Mouse (Mus musculus) heart, embryonic 16.5 days (tissue): ENCODE measurements around the gene Cntnap2. TPM values are rescaled to one million over a fixed set of nuclear protein-coding genes. Genes with fewer than 3 reads are reported as not detected.

ENCODE experiments used
- ATAC-seq: fragments of 200-750 bp; cut with Nextera tagmentation; replicated peaks from 2 replicates; pipeline ENCODE4 v1.8.0; 2017; ENCODE audit warnings: moderate number of reproducible peaks; ENCODE audit not compliant: insufficient read depth, low FRiP score; ENCODE audit errors: extremely low read depth
- H3K27ac ChIP-seq: fragments of 300-500 bp; sonication (generic); 2 replicates; pipeline ENCODE4 v1.5.1; 2014; ENCODE audit warnings: mild to moderate bottlenecking, low read length, control low read depth, moderate library complexity
- H3K27me3 ChIP-seq: fragments of 300-500 bp; sonication (generic); 2 replicates; pipeline ENCODE4 v1.6.1; 2014; ENCODE audit warnings: low read length, mixed read lengths; ENCODE audit not compliant: control insufficient read depth, insufficient read depth
- H3K36me3 ChIP-seq: fragments of 300-500 bp; sonication (generic); 2 replicates; pipeline ENCODE4 v1.6.1; 2014; ENCODE audit not compliant: control insufficient read depth, insufficient read depth
- H3K4me1 ChIP-seq: fragments of 300-500 bp; sonication (generic); 2 replicates; pipeline ENCODE4 v1.6.1; 2014; ENCODE audit warnings: low read length, mixed read lengths; ENCODE audit not compliant: control insufficient read depth, insufficient read depth
- H3K4me2 ChIP-seq: fragments of 300-500 bp; sonication (generic); 2 replicates; pipeline ENCODE4 v1.6.1; 2014; ENCODE audit warnings: low read depth, mild to moderate bottlenecking, control low read depth, low read length
- H3K4me3 ChIP-seq: fragments of 300-500 bp; sonication (generic); 2 replicates; pipeline ENCODE4 v1.5.1; 2014; ENCODE audit warnings: mild to moderate bottlenecking, control low read depth, low read length
- H3K9ac ChIP-seq: fragments of 300-500 bp; sonication (generic); 2 replicates; pipeline ENCODE4 v1.6.1; 2014; ENCODE audit warnings: low read length, control low read depth
- H3K9me3 ChIP-seq: fragments of 300-500 bp; sonication (generic); replicated peaks from 2 replicates; pipeline ENCODE4 v1.6.1; 2016; ENCODE audit warnings: low read length; ENCODE audit not compliant: control insufficient read depth
- WGBS: fragments of 180-500 bp; shearing (Covaris S2); extraction: QIAGEN DNeasy Blood & Tissue Kit; methylation state at CpG from one replicate; pipeline ENCODE4 v1.1.7; 2014; 5-methylcytosine and 5-hydroxymethylcytosine counted together
- polyA plus RNA-seq: library from polyadenylated mRNA; unstranded; fragments of >200 nt; fragmentation: Nextera tagmentation; extraction: Ambion mirVana; gene quantifications from 2 replicates; pipeline ENCODE4 v1.2.1, GENCODE M21; 2015

Cntnap2 gene
- polyA plus RNA-seq, 1 experiment from 2014 or later = 0.46 TPM

DNA sequence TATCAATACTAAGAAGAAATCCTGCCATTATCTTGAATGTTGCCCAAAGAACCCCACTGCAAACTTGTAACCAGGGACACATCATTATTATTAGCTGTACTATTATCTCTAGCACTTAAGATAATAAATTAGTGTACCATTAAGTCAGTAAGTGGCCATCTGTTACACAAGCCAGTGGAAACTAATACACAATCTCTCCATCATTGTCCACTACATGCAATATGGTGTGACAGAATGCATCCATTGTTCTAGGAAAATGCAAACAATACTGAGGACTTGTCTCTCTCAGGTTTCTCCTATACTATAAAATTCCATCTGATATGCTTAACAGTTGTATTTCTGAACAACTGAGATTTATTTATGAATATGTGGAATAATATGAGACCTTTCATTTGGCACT, 1355.0 kb downstream of the Cntnap2 start:
- H3K9me3 ChIP-seq = no peaks in the 10 kb centered on the region
- H3K27ac ChIP-seq = no peak overlapping the region
- H3K27me3 ChIP-seq = no peaks in the 10 kb centered on the region
- H3K4me2 ChIP-seq = no peak overlapping the region
- no peak overlapping the region for H3K9ac ChIP-seq
- no peaks in the 10 kb centered on the region for H3K4me1 ChIP-seq
- H3K4me3 ChIP-seq = no peak overlapping the region
- ATAC-seq = no peak
- no peaks in the 10 kb centered on the region for H3K36me3 ChIP-seq

DNA sequence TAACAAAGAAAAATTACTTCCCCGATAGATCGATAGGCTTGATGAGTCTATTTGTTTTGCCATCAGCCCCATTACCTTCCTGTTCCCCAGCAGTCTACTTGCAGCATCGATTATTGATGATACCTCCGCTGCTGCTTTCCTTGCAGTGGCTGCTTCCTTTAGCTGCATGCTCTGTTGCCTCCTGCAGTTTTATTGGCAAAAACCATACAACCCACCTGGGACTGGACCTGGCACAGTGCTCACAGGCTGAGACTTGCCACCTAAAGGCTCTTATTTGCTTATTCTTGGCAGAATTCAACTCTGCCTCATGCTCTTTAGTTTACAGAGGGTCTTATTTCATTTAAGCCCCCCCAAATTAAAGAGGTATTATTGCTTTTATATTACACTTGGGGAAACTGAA, 1355.4 kb downstream of the Cntnap2 start:
- Histone ChIP-seq H3K27ac (no peak overlapping the region), H3K4me3 (no peak overlapping the region), H3K9me3 (no peaks in the 10 kb centered on the region), H3K27me3 (no peaks in the 10 kb centered on the region), H3K36me3 (no peaks in the 10 kb centered on the region), H3K9ac (no peak overlapping the region), H3K4me1 (no peaks in the 10 kb centered on the region), H3K4me2 (no peak overlapping the region)
- WGBS = 88% methylated on average over 4 of the region's 4 CpGs
- no peak for ATAC-seq

DNA sequence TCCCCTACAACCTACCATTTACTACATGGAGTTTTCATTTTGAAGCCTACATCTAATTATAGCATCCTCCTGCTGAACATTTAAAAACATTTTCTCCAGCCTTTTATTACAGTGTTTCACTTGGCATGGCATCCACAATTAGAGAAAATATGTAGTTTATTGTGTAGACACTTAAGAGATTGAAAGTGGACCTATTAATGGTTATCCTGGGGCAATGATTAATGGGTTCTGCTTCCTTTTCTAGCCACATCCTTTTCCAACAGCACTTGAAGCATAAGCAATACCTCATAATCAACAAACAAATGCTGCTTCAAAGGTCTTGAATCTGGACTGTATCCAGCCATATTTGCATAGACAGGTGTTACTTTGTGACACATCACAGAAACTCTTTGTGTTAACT, 1360.7 kb downstream of the Cntnap2 start:
- no peak overlapping the region for H3K4me2 ChIP-seq
- no peaks in the 10 kb centered on the region for H3K27me3 ChIP-seq
- no peaks in the 10 kb centered on the region for H3K4me1 ChIP-seq
- no peak overlapping the region for H3K9ac ChIP-seq
- no peaks in the 10 kb centered on the region for H3K9me3 ChIP-seq
- no peak overlapping the region for H3K4me3 ChIP-seq
- ATAC-seq = no peak
- no peaks in the 10 kb centered on the region for H3K36me3 ChIP-seq
- H3K27ac ChIP-seq = no peak overlapping the region

DNA sequence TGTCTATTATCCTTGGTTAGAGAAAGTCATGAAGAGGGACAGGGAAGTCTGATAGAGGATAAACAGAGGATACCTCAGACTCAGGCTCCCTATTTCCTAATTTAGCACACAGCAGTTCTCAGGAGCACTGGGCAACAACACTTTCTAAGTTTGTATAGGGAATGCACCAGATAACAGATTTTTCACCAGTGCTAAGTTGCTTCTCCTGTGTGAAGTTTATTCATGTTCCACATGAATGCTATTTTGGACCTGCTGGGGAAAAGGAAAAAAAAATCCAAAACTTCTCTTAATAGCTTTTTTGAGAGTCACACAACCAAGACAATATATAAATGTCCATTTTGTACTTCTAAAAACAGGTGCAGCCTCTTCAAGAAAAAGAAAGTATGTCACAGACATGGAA, 1361.2 kb downstream of the Cntnap2 start:
- Histone ChIP-seq H3K4me1 (no peaks in the 10 kb centered on the region), H3K4me2 (no peak overlapping the region), H3K4me3 (no peak overlapping the region), H3K36me3 (no peaks in the 10 kb centered on the region), H3K27ac (no peak overlapping the region), H3K27me3 (no peaks in the 10 kb centered on the region), H3K9me3 (no peaks in the 10 kb centered on the region), H3K9ac (no peak overlapping the region)
- ATAC-seq = no peak

DNA sequence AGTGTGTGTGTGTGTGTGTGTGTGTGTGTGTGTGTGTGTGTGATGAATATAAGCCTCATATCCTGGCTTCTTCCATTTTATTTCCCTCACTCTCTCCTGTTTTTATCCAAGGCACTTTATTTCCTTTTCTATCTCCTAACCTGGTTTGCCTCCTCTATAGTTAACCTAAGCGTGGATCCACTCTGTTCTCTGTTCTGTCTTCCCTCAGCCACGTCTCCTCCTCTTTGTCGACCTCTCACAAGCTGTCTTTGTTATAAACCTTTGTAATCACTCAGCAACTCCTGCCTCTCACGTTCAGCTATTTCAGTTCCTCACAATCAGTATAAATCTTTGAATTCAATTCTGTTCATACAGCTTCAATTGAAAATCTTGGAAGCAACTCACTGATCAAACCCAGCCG, 1369.1 kb downstream of the Cntnap2 start:
- ATAC-seq = no peak
- H3K36me3 ChIP-seq = no peaks in the 10 kb centered on the region
- WGBS = 47% methylated on average over 5 of the region's 5 CpGs
- H3K4me3 ChIP-seq = no peak overlapping the region
- H3K4me1 ChIP-seq = no peaks in the 10 kb centered on the region
- H3K9ac ChIP-seq = no peak overlapping the region
- H3K27me3 ChIP-seq = no peaks in the 10 kb centered on the region
- no peak overlapping the region for H3K4me2 ChIP-seq
- H3K27ac ChIP-seq = no peak overlapping the region
- no peaks in the 10 kb centered on the region for H3K9me3 ChIP-seq

DNA sequence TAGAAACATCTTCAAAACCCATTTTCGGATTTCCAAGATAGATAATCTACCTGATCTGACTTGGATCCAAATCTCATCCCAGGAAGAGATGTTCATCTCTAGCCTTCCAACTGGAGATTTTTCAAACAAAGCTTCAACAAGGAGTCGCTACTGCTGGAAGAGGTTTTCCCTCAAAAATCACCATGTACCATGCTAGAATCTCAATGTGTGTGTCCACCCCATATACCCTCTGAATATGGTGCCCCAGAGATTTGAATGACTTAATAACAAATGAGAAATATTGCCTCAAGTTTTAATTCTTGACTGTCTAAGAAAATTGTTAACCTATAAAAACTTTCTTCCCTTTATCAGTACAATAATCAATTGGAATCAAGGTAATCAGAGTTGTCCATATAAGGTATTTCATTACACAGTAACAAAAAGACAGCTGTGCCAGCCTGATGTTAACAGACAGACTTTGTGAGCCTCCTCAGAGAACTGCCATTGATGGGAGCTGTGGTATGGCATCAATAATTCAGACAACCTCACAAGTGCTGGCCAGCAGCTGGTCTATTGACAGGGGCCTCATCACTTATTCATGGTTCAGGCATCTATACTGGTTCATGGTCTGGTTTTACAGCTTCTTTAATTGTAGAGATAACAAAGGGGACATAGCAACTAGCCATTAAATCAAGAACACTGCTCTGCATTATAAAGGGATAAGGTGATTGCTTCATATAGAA, 1391.9 kb downstream of the Cntnap2 start:
- no peak overlapping the region for H3K27ac ChIP-seq
- no peak for ATAC-seq
- H3K9ac ChIP-seq = no peak overlapping the region
- H3K36me3 ChIP-seq = no peaks in the 10 kb centered on the region
- 72% methylated on average over 2 of the region's 2 CpGs for WGBS
- no peaks in the 10 kb centered on the region for H3K27me3 ChIP-seq
- no peak overlapping the region for H3K4me3 ChIP-seq
- no peak overlapping the region for H3K4me2 ChIP-seq
- H3K9me3 ChIP-seq = no peaks in the 10 kb centered on the region
- H3K4me1 ChIP-seq = no peaks in the 10 kb centered on the region

DNA sequence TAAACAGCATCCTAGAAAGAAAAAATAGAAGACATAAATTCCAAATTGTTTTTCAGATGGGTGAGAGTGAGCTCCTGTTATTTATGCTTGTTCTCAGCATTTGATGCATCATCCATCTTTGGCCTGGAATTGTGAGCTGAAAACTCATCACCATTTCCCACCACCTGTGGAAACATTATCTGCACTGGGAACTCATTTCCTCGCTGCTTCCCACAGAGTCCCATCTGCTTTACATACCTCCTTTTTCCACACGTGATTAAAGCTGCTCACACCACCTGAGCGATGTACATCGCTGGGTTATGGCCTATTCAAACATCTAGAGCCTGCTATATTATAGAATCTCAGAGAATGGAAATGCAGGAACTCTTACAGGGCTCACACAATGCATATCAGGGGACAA, 1413.5 kb downstream of the Cntnap2 start:
- Histone ChIP-seq H3K4me3 (no peak overlapping the region), H3K36me3 (no peaks in the 10 kb centered on the region), H3K27ac (no peak overlapping the region), H3K4me2 (no peak overlapping the region), H3K9me3 (no peaks in the 10 kb centered on the region), H3K27me3 (no peaks in the 10 kb centered on the region), H3K4me1 (no peaks in the 10 kb centered on the region), H3K9ac (no peak overlapping the region)
- ATAC-seq = no peak
- WGBS = 59% methylated on average over 4 of the region's 4 CpGs

DNA sequence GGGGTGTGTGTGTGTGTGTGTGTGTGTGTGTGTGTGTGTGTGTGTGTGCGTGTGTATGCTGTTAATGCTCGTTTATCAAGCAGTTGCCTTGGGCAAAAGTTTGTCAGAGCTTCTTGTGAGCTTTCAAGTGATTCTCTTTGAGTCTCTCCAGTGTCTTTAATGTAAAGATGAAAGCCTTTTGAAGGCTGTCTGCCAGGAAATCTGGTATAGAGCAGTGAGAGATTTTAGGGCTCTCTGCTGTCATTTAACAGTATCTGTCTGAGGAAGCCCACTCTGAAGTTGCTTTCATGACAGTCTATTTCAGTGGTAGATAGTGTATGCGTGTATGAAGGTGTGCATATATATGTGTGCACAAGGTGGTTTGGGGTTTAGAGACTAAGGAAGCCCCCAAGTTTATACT, 1425.2 kb downstream of the Cntnap2 start:
- Histone ChIP-seq H3K9me3 (no peaks in the 10 kb centered on the region), H3K27ac (no peak overlapping the region), H3K4me1 (no peaks in the 10 kb centered on the region), H3K4me3 (no peak overlapping the region), H3K27me3 (no peaks in the 10 kb centered on the region), H3K9ac (no peak overlapping the region), H3K36me3 (no peaks in the 10 kb centered on the region), H3K4me2 (no peak overlapping the region)
- WGBS = 71% methylated on average over 3 of the region's 3 CpGs
- no peak for ATAC-seq

DNA sequence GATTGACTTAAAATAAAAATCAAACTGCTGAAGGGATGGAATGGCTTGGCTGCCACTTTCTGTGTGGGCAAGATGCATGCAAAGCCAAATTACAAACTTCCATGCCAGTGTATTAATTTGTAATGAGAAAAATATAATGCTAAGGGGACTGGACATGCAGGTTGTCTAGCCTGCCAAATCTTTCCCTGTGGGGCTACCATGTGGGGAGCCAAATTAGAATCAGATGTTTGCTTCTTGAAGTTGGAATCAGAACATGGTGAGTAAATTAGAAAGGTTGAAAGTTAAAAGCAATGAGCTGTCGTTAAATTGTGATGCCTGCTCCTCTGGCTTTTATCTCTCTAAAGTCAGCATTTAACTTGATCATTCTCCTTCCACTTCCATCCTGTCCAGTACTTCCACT, 1443.6 kb downstream of the Cntnap2 start:
- H3K4me3 ChIP-seq = no peak overlapping the region
- H3K27ac ChIP-seq = no peak overlapping the region
- ATAC-seq = no peak
- H3K36me3 ChIP-seq = no peaks in the 10 kb centered on the region
- H3K9ac ChIP-seq = no peak overlapping the region
- H3K4me2 ChIP-seq = no peak overlapping the region
- no peaks in the 10 kb centered on the region for H3K27me3 ChIP-seq
- WGBS = 39% methylated on average over 1 of the region's 1 CpGs
- H3K4me1 ChIP-seq = no peaks in the 10 kb centered on the region
- no peaks in the 10 kb centered on the region for H3K9me3 ChIP-seq
